Mouse (Mus musculus): Measurements from ENCODE around the gene Ntm.

Ntm gene

GRCm38 (mm10) chr9:29716795-29717194 is 246.1 kb downstream of the Ntm start:
- POLR2A ChIA-PET: no interaction called here
- CTCF ChIA-PET: interaction anchor here in 2 of 4 experiments (0.6 to 0.7 kb wide), 4 partner anchors 22 to 546 kb away, joined by 3 to 4 read pairs (median 3); no protein-coding TSS in a partner anchor

GRCm38 (mm10) chr9:29698276-29698675 is 264.7 kb downstream of the Ntm start:
- POLR2A ChIA-PET: no interaction called here
- CTCF ChIA-PET: no interaction called here

- ChIA-PET POLR2A (interaction anchor here in 2 of 4 experiments (0.9 to 1.5 kb wide), 3 partner anchors 10 to 36 kb away, joined by 3 read pairs; no protein-coding TSS in a partner anchor), CTCF (interaction anchor here in 1 of 4 experiments (0.6 kb wide), 1 partner anchor 51 kb away, joined by 3 read pairs; no protein-coding TSS in a partner anchor)
Measured at GRCm38 (mm10) chr9:29694151-29694550, 268.8 kb downstream of the Ntm start.

- CTCF ChIA-PET: interaction anchor here in 1 of 4 experiments (0.8 kb wide), 1 partner anchor 48 kb away, joined by 3 read pairs; no protein-coding TSS in a partner anchor
- POLR2A ChIA-PET: no interaction called here
Measured at GRCm38 (mm10) chr9:29691186-29691855, 271.6 kb downstream of the Ntm start.

DNA sequence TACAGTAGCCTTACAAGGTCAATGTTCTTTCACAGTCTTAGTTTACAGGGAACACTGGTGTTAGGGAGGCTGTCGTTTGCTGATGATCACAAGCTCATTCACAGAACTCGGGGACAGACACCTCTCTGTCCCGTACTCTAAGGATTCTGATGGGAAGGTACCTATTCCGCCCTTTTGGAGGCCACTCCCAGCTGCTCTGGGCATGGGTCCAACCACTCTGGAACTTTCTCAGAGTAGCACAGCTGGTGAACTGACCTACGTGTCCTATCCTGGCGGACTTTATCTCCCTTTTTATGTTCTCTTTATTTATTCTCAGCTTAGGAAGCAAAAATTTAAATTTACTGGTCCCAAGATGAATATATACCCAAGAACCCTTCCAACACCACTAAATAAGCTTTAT is 280.7 kb downstream of the Ntm start:
- ChIA-PET POLR2A (no interaction called here), CTCF (interaction anchor here in 2 of 4 experiments (0.5 to 0.7 kb wide), 2 partner anchors 21 to 123 kb away, joined by 3 read pairs; no protein-coding TSS in a partner anchor)

DNA sequence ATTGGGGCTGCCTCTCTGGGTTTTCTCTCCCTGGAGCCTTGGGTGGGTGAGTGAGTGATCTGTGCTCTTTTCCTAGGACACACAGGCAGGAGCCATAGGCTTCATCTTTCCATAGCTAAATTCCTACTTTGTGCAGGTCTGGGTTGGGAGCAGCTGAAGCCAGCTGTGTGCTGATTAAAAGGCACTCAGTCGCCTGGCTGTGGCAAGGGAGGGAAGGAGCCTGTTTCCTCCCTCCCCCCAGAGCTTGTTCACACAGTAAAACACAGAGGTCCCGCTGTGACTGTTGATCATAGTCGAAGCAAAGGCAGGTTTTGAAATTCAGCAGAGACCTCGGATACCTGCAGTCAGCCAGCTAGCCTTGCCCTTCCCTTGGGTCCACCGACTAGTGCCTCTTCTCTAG is 282.3 kb downstream of the Ntm start:
- ChIA-PET CTCF (interaction anchor here in 1 of 4 experiments (1.4 kb wide), 1 partner anchor 23 kb away, joined by 3 read pairs; no protein-coding TSS in a partner anchor), POLR2A (no interaction called here)

GRCm38 (mm10) chr9:29673911-29674310 is 289.0 kb downstream of the Ntm start:
- ChIA-PET CTCF (no interaction called here), POLR2A (no interaction called here)

DNA sequence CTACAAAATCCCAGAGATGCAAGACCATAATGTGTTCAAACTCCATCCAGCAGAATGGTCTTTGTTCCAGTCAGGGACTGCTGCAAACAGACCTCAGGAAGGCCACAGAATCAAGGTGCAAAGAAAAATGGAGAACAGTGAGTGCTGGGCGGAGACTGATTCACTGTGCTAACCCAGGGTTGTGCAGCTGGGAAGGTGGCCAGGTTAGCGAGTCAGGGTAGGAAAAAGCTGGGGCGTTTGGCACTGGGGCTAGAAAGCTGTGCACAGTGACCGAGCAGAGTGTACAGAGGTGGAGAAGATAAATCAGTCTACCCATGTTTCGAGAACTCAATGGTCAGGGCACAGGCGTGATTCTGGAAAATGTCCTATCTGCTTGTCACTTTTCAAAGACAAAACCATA is 291.1 kb downstream of the Ntm start:
- POLR2A ChIA-PET: no interaction called here
- CTCF ChIA-PET: interaction anchor here in 1 of 4 experiments (1.0 kb wide), 1 partner anchor 10 kb away, joined by 5 read pairs; no protein-coding TSS in a partner anchor

DNA sequence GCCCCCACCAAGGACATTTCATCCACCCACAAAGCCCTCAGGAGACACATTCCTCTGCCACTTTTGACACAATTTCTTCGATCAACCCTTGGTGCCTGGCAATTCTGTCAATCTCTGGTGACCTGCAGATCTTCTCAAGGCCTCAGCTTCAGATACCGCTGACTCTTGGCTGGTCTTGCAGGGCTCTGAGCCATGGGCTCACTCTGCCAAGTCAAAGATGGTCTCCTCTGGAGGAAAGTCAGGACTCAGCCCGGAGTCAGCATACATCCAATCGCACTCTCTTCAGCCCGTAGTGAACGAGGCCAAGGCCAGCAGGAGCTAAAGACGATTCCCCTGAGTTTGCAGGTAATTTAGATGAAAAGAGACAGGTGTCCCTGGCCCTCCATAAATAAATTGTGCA is 299.7 kb downstream of the Ntm start:
- ChIA-PET CTCF (interaction anchor here in 3 of 4 experiments (1.4 to 3.9 kb wide), 4 partner anchors 8 to 652 kb away, joined by 3 to 19 read pairs (median 7); no protein-coding TSS in a partner anchor), POLR2A (no interaction called here)

DNA sequence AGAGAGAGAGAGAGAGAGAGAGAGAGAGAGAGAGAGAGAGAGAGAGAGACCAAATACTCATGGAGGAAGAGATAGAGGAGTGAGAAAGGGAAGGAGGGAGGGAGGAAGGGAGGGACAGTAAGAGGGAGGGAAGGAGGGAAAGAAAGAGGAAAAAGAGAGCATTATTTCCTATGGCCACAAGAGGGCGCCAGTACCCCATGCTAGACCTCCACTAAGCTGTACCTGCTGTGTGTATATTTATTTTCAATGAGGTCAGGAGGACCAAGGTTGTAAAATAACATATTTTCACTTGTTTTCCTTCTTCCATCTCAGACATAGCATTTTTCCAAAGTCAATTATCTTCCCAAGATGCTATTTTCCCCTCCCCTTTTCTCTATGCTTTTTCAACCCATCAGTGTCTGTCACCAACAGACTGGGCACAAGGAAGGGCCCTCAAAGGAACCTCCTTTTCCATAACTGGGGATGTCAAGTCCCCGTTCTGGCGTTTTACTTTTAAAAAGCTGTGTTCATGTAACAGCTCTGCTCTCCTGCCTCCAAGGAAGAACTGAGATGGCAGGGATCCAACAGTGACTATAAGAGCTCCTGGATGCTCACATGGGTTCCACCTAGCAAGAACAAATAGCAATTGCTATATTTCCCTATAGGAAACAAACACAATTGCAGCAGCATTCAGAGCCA is 301.3 kb downstream of the Ntm start:
- ChIA-PET POLR2A (interaction anchor here in 1 of 4 experiments (0.7 kb wide), 1 partner anchor 342 kb away, joined by 3 read pairs; no protein-coding TSS in a partner anchor), CTCF (interaction anchor here (0.6 to 3.9 kb wide), 28 partner anchors 8 to 1404 kb away, joined by 3 to 19 read pairs (median 4); partner anchors contain the start of gene Snx19 (in 1 of the 4))

GRCm38 (mm10) chr9:29660059-29660613 is 302.8 kb downstream of the Ntm start:
- CTCF ChIA-PET: interaction anchor here (0.7 to 3.9 kb wide), 10 partner anchors 25 to 655 kb away, joined by 3 to 19 read pairs (median 4); no protein-coding TSS in a partner anchor
- POLR2A ChIA-PET: interaction anchor here in 1 of 4 experiments (0.7 kb wide), 1 partner anchor 15 kb away, joined by 4 read pairs; no protein-coding TSS in a partner anchor

DNA sequence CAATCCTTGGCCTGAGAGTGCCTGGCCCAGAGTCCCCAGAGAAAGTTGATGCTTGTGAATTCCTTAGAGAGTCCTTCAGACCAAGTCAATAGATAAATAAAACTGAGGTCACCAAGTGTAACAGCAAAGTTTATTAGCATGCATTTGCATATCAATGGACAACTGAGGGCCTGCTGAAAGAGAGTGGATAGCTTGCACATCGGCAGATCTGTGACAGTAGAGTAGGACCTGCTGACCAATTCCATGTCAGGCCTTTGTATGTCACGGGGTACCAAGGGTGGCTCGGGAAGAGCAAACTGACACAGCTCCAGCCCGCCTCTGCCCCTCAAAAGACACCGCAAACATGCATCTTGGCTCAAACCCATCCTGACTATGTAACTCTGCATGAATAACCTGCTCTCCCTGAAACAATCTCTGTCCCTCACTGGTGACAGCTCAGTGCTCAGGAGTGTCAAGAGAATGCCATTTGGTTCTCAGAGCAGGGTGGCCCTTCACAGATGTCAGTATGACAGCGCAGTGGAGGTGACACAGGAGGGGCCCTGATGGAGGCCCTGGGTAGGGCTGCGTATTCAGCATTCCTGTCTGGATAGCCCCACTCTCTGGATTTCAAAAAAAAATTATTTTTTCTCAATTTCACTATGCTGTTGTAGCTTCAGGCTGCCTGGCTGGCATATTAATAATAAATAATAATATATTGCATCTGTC is 305.0 kb downstream of the Ntm start:
- CTCF ChIA-PET: interaction anchor here in 2 of 4 experiments (1.1 to 1.6 kb wide), 3 partner anchors 23 to 769 kb away, joined by 3 read pairs; partner anchors contain the start of gene Snx19 (in 1 of the 2)
- POLR2A ChIA-PET: interaction anchor here in 1 of 4 experiments (1.3 kb wide), 1 partner anchor 36 kb away, joined by 3 read pairs; no protein-coding TSS in a partner anchor

- CTCF ChIA-PET: interaction anchor here (0.5 to 1.8 kb wide), 19 partner anchors 8 to 773 kb away, joined by 3 to 9 read pairs (median 3); partner anchors contain the start of gene Snx19 (in 1 of the 4)
Measured at GRCm38 (mm10) chr9:29654885-29655284, 308.1 kb downstream of the Ntm start.

GRCm38 (mm10) chr9:29653678-29654235 is 309.2 kb downstream of the Ntm start:
- CTCF ChIA-PET: interaction anchor here (0.7 to 2.4 kb wide), 10 partner anchors 8 to 1903 kb away, joined by 3 to 14 read pairs (median 3); partner anchors contain the start of gene Snx19 (in 1 of the 4)
- POLR2A ChIA-PET: no interaction called here

More at GRCm38 (mm10) chr9:29654885-29655284, 308.1 kb downstream of the Ntm start:
- POLR2A ChIA-PET: interaction anchor here in 1 of 4 experiments (0.6 kb wide), 2 partner anchors 58 to 1422 kb away, joined by 3 read pairs; no protein-coding TSS in a partner anchor

GRCm38 (mm10) chr9:29652854-29653253 is 310.1 kb downstream of the Ntm start:
- ChIA-PET POLR2A (interaction anchor here in 1 of 4 experiments (0.6 kb wide), 1 partner anchor 11 kb away, joined by 3 read pairs; no protein-coding TSS in a partner anchor), CTCF (interaction anchor here (0.7 to 2.4 kb wide), 6 partner anchors 9 to 774 kb away, joined by 3 to 14 read pairs (median 3); no protein-coding TSS in a partner anchor)

DNA sequence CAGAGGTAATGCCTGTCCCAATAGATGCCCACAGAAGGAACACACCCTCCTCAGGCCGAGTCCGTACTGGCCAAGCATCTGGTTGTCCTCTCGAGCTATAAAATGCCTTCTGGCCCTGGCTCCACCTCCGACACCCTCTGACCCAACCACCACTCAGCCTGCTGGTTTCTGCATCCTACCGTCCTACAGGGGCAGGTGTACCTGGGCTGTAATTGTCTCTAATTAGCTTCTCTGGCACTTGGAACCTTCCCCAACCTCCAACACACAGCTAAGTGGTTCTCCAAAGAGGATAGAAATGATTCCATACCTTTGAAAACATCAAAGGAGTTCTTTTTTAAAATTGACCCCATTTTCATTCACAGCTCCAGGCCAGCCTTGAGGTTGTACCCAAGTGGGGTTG is 311.1 kb downstream of the Ntm start:
- ChIA-PET CTCF (interaction anchor here in 2 of 4 experiments (1.3 to 2.4 kb wide), 2 partner anchors 8 kb away, joined by 4 to 14 read pairs; no protein-coding TSS in a partner anchor), POLR2A (no interaction called here)

GRCm38 (mm10) chr9:29651226-29651625 is 311.7 kb downstream of the Ntm start:
- POLR2A ChIA-PET: no interaction called here

GRCm38 (mm10) chr9:29650679-29651078 is 312.3 kb downstream of the Ntm start:
- ChIA-PET CTCF (interaction anchor here in 1 of 4 experiments (1.0 to 1.1 kb wide), 2 partner anchors 65 to 239 kb away, joined by 3 to 9 read pairs; no protein-coding TSS in a partner anchor), POLR2A (no interaction called here)

More at GRCm38 (mm10) chr9:29651226-29651625, 311.7 kb downstream of the Ntm start:
- CTCF ChIA-PET: interaction anchor here in 3 of 4 experiments (1.0 to 2.4 kb wide), 3 partner anchors 8 to 65 kb away, joined by 3 to 14 read pairs (median 4); no protein-coding TSS in a partner anchor
